Mouse (Mus musculus) lung, postnatal 10 days (tissue): Measurements from ENCODE around the gene Tmem139.

Experiments
- DNase-seq: peaks from one replicate; pipeline ENCODE4 v3.0.0; 2021

Gene Tmem139

DNA sequence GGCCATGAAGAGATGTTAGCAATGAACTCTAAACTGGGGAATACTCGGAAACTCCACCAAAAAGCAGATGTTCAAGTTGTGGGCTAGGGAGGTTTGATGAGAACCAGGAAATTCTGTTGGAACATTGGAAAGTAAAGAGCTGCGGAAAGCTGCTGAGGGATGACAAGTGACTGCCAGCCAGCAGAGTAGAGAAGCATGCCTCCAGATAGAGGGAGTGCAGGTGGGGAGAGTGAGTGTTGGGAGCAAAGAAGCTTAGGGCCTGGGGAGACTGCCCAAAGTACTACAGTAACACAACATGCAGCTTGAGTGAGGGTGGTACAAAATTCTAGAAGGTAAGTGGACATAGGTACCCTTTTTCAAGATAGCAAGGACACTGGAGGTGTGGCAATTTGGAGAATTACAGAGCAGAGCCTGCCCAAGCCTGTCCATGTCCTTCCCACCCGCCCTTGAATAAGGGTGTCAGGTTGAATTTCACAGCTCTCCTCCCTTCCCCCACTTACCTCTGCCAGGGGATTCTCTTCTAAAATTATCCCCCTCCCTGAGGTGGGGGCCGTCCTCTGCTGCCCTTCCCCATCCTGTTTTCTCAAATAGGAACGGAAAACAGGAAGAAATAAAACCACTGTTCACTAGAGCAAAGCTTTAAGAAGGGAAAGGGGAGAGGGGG, 21.2 kb downstream of the Tmem139 start:
- no peak for DNase-seq

DNA sequence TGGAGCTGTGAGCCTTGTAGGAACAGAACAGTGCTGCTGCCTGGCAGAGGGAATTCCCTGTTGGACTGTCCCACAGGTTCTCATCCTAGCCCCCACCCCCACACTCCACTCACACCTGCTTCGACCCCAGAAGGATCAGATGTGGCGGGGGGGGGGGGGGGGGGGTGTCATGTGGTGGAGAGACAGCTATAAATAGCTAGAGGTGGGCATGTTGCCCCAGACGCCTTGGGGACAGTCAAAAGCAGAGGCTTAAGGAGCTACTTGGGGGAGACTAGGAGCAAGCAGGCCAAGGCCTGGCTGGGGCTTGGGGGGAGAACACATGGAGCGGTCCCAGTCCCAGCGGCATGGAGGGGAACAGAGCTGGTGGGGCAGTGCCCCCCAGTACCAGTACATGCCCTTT, 24.7 kb downstream of the Tmem139 start, which contains the start of gene Clcn1:
TSS of gene Clcn1 (plus strand) at position 238 of the 400 bp plus-strand sequence.
- DNase-seq = no peak

DNA sequence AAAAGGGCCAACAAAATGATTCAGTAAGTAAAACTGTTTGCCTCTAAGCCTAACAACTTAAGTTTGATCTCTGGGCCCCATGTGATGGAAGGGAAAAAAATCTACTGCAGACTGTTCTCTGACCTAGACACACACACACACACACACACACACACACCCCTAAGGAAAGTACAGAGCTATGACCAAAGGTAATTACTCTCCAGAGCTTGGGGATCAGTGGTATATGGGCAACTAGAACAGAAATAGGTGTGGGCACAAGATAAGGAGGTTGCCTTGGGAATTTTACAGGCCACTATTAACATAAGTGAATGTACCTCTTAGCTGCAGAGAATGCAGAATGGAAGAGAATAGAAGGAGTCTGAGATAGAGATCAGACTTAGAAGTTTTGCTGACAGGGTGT, 25.8 kb downstream of the Tmem139 start:
- DNase-seq = no peak

DNA sequence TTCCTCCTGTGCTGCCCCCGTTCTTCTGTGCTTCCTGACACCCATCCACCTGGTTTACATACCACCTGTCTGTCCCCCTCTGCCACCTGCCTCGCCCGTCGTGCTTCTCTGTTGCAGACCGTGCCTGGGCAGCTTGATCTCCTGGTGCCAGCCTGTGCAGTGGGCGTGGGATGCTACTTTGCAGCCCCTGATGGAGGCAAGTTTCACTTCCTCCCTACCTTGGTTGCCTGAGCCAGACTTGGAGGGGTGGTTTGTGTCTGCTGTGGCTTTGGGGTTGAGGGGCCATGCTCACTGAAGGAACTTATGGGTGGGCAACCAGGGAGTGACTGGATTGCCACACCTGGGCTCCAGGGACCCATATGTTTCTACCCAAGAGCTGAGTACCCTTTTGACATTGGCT, 31.6 kb downstream of the Tmem139 start:
- no peak for DNase-seq

DNA sequence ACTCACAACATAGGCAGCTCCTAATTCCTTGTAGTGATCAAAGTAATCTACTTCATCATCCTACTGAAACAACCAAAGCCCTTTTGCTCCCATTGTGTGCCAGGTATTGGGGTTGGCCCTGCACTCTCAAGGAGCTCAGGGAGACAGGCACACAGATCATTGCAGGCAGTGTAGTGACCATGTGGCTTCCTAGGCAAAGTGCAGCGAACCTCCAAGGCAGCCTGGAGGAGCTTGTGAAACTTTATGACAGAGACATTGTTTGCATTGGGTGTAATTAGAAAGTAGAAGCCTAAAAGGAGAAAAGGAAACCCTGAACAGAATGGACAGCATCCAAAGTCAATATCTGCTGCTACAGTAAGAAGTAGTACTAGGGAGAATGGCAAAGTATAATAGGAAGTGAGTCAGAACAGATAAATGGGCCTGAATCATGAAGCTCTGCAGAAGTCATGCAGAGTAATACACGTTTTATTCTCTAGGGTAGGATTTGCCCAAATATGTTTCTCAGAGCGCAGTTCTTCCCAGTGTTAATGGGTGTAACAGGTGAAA, 33.9 kb downstream of the Tmem139 start:
- DNase-seq = no peak

DNA sequence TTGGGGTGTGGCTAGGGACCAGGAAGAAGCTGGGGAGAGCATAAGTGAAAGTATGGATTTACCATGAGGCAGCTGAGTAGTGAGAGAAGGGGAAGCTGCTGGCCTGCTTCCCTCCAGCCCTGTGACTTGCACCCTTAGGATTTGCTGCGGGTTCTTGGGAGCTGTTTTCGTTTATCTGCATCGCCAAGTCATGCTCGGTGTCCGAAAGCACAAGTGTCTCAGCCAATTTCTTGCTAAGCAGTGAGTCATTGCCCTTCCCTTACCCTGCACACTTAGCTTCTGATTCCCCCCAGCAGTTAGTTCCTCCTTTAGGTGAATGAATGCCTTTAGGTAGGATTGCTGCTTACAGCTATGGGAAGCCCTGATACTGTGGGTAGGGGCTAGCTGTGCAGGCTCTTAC, 37.6 kb downstream of the Tmem139 start:
- no peak for DNase-seq

DNA sequence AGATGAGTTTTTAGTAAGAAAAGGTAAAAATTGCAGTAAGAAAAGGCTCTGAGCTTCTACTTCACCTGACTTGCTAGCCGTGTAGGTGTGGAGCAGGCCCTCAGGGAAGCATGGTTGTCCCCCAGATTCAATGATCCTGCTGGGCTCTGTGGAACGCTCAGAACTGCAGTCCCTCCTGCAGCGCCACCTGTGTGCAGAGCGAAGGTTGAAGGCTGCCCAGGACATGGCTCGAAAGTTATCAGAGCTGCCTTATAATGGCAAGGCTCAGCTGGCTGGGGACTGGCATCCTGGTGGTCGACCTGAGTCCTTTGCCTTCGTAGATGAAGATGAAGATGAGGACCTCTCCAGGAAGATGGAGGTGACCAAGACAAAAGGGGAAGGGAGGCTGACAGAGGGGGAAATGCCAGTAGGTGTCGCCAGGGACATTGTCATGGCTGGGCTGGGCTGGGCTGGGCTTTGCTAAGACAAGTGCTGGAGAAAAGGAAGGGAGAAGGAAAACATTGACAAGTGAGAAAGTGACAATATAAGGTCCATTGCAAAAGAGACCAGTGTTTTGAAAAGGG, 48.1 kb downstream of the Tmem139 start:
- DNase-seq = no peak

DNA sequence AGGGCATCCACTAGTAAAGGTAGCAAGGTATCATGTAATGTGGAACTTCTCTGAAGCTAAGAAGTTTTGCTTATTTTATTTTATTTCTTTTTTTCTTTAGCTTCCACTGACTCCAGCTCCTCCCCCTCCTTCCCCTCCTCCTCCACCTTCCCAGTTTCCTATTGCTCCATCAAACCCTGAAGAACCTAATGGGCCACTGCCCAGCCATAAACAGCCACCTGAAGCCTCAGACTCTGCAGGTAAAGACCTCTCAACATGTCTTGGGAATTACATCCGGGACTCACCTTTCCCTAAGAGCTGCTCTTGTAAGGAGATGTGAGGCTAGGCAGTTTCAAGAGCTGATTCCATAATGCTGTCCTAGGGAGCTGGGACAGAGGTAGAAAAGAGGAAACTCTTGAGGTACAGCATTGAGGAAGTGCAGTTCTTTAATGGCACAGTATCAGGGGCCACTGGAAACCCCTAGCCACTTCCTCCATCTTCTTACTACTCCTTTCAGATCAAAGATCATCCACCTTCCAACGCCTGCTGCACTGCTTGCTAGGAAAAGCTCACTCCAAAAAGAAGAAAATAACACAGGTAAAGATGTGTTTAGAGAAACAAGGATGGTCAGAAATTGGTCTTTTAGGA, 48.8 kb downstream of the Tmem139 start:
- DNase-seq = no peak
